Mouse (Mus musculus): ENCODE results near the gene Cdh16. TPM values are rescaled to one million over a fixed set of nuclear protein-coding genes. Genes with fewer than 3 reads are reported as not detected.
"Not testable (repeated sequence)": the region's sequence is repeated elsewhere in the genome, so short reads cannot be mapped to it uniquely, and the experiment has no call there.

Cdh16 gene
- polyA plus RNA-seq, 1 experiment from 2014 or later, result 439 TPM

DNA sequence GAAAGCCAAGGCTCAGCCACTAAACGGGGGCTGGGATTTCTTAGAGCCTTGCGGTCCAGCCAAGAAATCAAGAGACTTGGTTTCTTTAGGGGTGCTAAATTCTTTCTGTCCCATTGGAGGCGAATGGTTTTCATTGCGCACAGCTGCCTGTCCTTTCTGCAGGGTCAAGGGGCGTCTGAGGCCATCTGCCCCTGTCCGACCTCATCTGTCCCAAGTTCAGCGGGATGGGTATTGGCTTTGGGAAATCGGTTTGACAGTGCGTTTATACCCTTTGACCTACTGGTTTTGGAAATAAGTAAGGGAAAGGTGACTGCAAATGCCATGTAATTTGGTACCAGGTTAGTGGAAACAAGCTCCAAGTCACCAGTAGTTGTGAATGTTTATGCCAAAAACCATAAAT, 32.3 kb downstream of the Cdh16 start:
- ATAC-seq (replicated peaks; ENCODE audit: low FRiP score, low read depth) (no peak), DNase-seq (ENCODE audit: low spot score) (no peak)
- under 1% methylated on average over 9 of the region's 9 CpGs for WGBS
- no peaks in the 10 kb centered on the region for H3K9me3 ChIP-seq (replicated peaks; ENCODE audit: low read length)
- peak overlapping the region; percentile 64 for H3K4me3 ChIP-seq (replicated peaks; ENCODE audit: low read depth, low read length)
- H3K36me3 ChIP-seq (ENCODE audit: insufficient read depth, low read length), result peaks cover 17% of the 10 kb centered on the region
- TF ChIP-seq CTCF (IDR thresholded peaks at IDR 0.05; ENCODE audit: low read depth), result no peak
- no peaks in the 10 kb centered on the region; the same call in none of the 2 replicates for H3K4me1 ChIP-seq (replicated peaks; ENCODE audit: insufficient read depth, low read length)
- H3K27me3 ChIP-seq (ENCODE audit: insufficient read depth, low read length), result no peaks in the 10 kb centered on the region
- peak overlapping the region; percentile 80 for H3K27ac ChIP-seq
- H3K4me2 ChIP-seq (ENCODE audit: low read length), result peak overlapping the region; percentile 65
- peak overlapping the region; percentile 62 for H3K9ac ChIP-seq (ENCODE audit: low read depth, low read length)

DNA sequence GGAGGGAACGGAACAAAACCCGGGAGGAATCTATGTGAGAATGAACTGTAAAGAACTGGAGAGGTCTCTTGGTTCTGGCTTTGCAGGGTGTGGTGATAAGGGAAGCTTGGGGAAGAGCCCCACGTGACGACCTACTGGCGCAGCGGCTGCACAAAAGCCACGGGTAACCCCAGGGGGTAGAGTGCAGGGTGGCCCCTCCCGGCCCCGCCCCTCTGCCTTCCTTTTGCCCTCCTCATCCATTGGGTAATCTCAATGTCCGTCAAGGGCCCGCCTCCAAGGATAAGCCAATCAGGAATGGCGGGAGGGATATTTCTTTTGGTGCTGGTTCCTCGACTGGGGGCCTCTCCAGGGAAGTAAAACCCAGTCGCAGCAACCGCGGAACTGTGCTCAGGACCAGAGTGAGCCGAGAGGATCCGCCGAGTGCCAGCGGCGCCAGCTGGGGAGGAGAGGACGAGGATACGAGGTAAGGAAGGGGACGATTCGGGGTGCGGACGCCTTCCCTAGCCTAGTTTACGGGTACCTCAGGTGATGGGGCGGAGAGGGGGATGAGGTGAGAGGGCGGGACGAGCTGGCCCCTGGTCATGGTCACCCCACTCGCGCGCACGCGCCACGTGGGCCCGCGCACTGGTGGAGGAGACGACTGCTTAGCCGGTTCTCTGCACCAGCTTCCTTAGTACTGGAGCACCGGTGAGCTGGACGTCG, 32.9 kb downstream of the Cdh16 start, which contains the start of gene Pdp2:
Pdp2 (plus strand) TSS at position 319 of the 702 bp plus-strand sequence.
- DNase-seq (ENCODE audit: low spot score), result peak; percentile 95
- Histone ChIP-seq H3K27ac (peak within 1 kb of the TSS; percentile 80), H3K9ac (ENCODE audit: low read depth, low read length) (peak within 1 kb of the TSS; percentile 62), H3K36me3 (ENCODE audit: insufficient read depth, low read length) (peaks cover 17% of the 10 kb centered on the region), H3K4me2 (ENCODE audit: low read length) (peak within 1 kb of the TSS; percentile 65), H3K4me3 (replicated peaks; ENCODE audit: low read depth, low read length) (peak within 1 kb of the TSS; percentile 64), H3K4me1 (replicated peaks; ENCODE audit: insufficient read depth, low read length) (no peaks in the 10 kb centered on the region; the same call in none of the 2 replicates), H3K9me3 (replicated peaks; ENCODE audit: low read length) (no peaks in the 10 kb centered on the region), H3K27me3 (ENCODE audit: insufficient read depth, low read length) (no peaks in the 10 kb centered on the region)
- ATAC-seq (replicated peaks; ENCODE audit: low FRiP score, low read depth), result peak; percentile 96
- TF ChIP-seq CTCF (IDR thresholded peaks at IDR 0.05; ENCODE audit: low read depth), result no peak
- WGBS, result under 1% methylated on average over 44 of the region's 44 CpGs

DNA sequence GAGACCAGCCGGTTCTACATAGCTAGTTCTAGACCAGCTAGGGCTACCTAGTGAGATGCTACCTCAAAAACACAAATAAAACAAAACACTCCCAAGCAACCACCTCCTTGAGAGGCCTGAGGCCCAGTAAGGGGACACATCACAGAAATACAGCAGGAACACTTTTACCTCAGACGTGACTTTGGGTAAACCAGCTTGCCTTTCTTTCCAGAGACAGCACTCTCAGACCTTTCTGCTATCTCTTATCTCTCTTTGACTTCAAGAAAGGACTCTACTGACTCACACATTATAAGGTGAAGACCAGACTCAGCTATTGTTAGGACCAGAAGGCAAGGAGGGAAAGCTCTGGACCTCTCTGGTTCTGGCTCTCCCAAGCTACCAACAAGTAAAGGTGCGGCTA, 33.9 kb downstream of the Cdh16 start:
- Histone ChIP-seq H3K4me3 (replicated peaks; ENCODE audit: low read depth, low read length) (no peak overlapping the region), H3K9me3 (replicated peaks; ENCODE audit: low read length) (no peaks in the 10 kb centered on the region), H3K4me1 (replicated peaks; ENCODE audit: insufficient read depth, low read length) (no peaks in the 10 kb centered on the region; the same call in none of the 2 replicates), H3K27me3 (ENCODE audit: insufficient read depth, low read length) (no peaks in the 10 kb centered on the region), H3K36me3 (ENCODE audit: insufficient read depth, low read length) (peaks cover 17% of the 10 kb centered on the region), H3K4me2 (ENCODE audit: low read length) (no peak overlapping the region), H3K9ac (ENCODE audit: low read depth, low read length) (no peak overlapping the region), H3K27ac (no peak overlapping the region)
- DNase-seq (ENCODE audit: low spot score), result no peak
- no peak for ATAC-seq (replicated peaks; ENCODE audit: low FRiP score, low read depth)
- WGBS, result 96% methylated on average over 3 of the region's 3 CpGs
- no peak for TF ChIP-seq CTCF (IDR thresholded peaks at IDR 0.05; ENCODE audit: low read depth)

DNA sequence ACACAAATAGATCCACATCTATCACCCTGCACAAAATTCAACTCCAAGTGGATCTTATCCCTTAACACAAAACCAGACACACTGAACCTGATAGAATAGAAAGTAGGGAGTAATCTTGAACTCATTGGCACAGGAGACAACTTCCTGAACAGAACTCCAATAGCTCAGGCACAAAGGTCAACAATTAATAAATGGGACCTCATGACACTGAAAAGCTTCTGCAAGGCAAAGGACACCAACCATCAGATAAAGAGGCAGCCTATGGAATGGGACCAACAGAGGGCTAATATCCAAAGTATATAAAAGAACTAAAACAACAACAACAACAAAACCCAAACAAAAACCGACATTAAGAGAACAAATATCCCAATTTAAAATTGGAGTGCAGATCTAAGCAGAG, 39.7 kb downstream of the Cdh16 start:
- no peak overlapping the region for H3K4me2 ChIP-seq (ENCODE audit: low read length)
- no peaks in the 10 kb centered on the region; the same call in 1 of the 2 replicates for H3K9me3 ChIP-seq (replicated peaks; ENCODE audit: low read length)
- TF ChIP-seq CTCF (IDR thresholded peaks at IDR 0.05; ENCODE audit: low read depth), result no peak
- no peaks in the 10 kb centered on the region for H3K27me3 ChIP-seq (ENCODE audit: insufficient read depth, low read length)
- WGBS, result 69% methylated on average over 1 of the region's 1 CpGs
- H3K4me1 ChIP-seq (replicated peaks; ENCODE audit: insufficient read depth, low read length), result no peaks in the 10 kb centered on the region
- H3K9ac ChIP-seq (ENCODE audit: low read depth, low read length), result no peak overlapping the region
- DNase-seq (ENCODE audit: low spot score) (no peak), ATAC-seq (replicated peaks; ENCODE audit: low FRiP score, low read depth) (no peak)
- no peak overlapping the region for H3K27ac ChIP-seq
- no peak overlapping the region for H3K4me3 ChIP-seq (replicated peaks; ENCODE audit: low read depth, low read length)
- H3K36me3 ChIP-seq (ENCODE audit: insufficient read depth, low read length), result no peaks in the 10 kb centered on the region

DNA sequence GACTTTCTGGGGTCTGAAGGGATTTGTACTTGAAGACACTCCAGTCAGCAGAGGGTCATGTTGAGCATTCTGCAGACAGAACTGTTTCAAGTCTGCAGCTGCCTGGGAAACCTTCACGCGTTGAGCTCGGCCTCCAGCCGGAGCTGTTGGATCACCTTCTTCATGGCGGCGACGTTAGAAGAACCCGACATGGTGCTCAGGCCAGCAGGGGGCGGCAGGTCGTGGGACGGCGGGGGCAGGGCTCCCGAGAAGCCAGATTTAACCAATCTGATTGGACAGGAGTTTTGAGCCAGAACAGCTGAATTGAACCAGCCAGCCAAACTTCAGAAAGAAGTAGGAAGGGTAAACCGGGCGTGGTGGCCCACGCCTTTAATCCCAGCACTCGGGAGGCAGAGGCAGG, 46.6 kb downstream of the Cdh16 start:
- not testable (repeated sequence) for H3K27me3 ChIP-seq (ENCODE audit: insufficient read depth, low read length)
- 81% methylated on average over 17 of the region's 17 CpGs for WGBS

DNA sequence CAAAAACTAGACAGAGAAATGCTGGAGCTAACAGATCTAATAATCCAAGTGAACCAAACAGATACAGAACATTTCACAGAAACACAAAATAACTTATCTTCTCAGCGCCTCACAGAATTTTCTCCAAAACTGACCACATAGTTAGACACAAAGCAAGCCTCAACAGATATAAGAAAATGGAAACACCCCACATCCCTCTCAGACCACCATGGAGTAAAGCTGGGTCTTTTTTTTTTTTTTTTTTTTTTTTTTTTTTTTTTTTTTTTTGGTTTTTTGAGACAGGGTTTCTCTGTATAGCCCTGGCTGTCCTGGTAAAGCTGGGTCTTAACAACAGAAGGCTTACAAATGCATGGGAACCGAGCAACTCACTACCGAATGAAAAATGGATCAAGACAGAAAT, 47.4 kb downstream of the Cdh16 start:
- no peak for ATAC-seq (replicated peaks; ENCODE audit: low FRiP score, low read depth)
- TF ChIP-seq CTCF (IDR thresholded peaks at IDR 0.05; ENCODE audit: low read depth), result no peak
- H3K9me3 ChIP-seq (replicated peaks; ENCODE audit: low read length), result no peaks in the 10 kb centered on the region
- no peaks in the 10 kb centered on the region for H3K27me3 ChIP-seq (ENCODE audit: insufficient read depth, low read length)
- H3K4me3 ChIP-seq (replicated peaks; ENCODE audit: low read depth, low read length), result no peak overlapping the region
- 90% methylated on average over 3 of the region's 3 CpGs for WGBS
- no peak for DNase-seq (ENCODE audit: low spot score)
- no peaks in the 10 kb centered on the region for H3K36me3 ChIP-seq (ENCODE audit: insufficient read depth, low read length)
- no peak overlapping the region for H3K4me2 ChIP-seq (ENCODE audit: low read length)
- no peak overlapping the region for H3K27ac ChIP-seq
- H3K4me1 ChIP-seq (replicated peaks; ENCODE audit: insufficient read depth, low read length), result no peaks in the 10 kb centered on the region
- H3K9ac ChIP-seq (ENCODE audit: low read depth, low read length), result no peak overlapping the region

More for the DNA sequence above, 46.6 kb downstream of the Cdh16 start:
- not testable (repeated sequence) for H3K4me3 ChIP-seq (replicated peaks; ENCODE audit: low read depth, low read length); H3K9ac ChIP-seq (ENCODE audit: low read depth, low read length); H3K9me3 ChIP-seq (replicated peaks; ENCODE audit: low read length); H3K4me1 ChIP-seq (replicated peaks; ENCODE audit: insufficient read depth, low read length); H3K27ac ChIP-seq; ATAC-seq (replicated peaks; ENCODE audit: low FRiP score, low read depth); DNase-seq (ENCODE audit: low spot score); H3K36me3 ChIP-seq (ENCODE audit: insufficient read depth, low read length); H3K4me2 ChIP-seq (ENCODE audit: low read length)
- TF ChIP-seq CTCF (IDR thresholded peaks at IDR 0.05; ENCODE audit: low read depth), result 0 out of 2 replicates have a peak, but pooled peaks have one; percentile 6
